Mouse (Mus musculus): ENCODE data around the gene Anks3. TPM values are rescaled to one million over a fixed set of nuclear protein-coding genes. Genes with fewer than 3 reads are reported as not detected.

Gene Anks3
- polyA plus RNA-seq, 1 experiment from 2014 or later, result 55.3 TPM

- H3K36me3 ChIP-seq (ENCODE audit: control insufficient read depth, insufficient read depth, low read length), result peaks cover 38% of the 10 kb centered on the region
- ATAC-seq (ENCODE audit: low read depth), result no peak
Observed at GRCm38 (mm10) chr16:4947378-4947777, 16.6 kb downstream of the Anks3 start.

GRCm38 (mm10) chr16:4946155-4946554 lies 17.9 kb downstream of the Anks3 start:
- ATAC-seq (ENCODE audit: low read depth), result no peak
- Histone ChIP-seq H3K27ac (ENCODE audit: low read length) (no peak overlapping the region), H3K4me2 (ENCODE audit: low read depth, low read length) (no peak overlapping the region), H3K9me3 (ENCODE audit: control insufficient read depth, low read length) (no peaks in the 10 kb centered on the region), H3K36me3 (ENCODE audit: control insufficient read depth, insufficient read depth, low read length) (peaks cover 38% of the 10 kb centered on the region), H3K4me3 (ENCODE audit: low read length) (no peak overlapping the region), H3K4me1 (replicated peaks; ENCODE audit: control insufficient read depth, insufficient read depth, low read length) (no peaks in the 10 kb centered on the region), H3K27me3 (ENCODE audit: control insufficient read depth, insufficient read depth, low read depth, low read length) (no peaks in the 10 kb centered on the region), H3K9ac (ENCODE audit: low read length) (no peak overlapping the region)
- 86% methylated on average over 3 of the region's 3 CpGs for WGBS

More at GRCm38 (mm10) chr16:4947378-4947777, 16.6 kb downstream of the Anks3 start:
- 88% methylated on average over 4 of the region's 4 CpGs for WGBS
- Histone ChIP-seq H3K27me3 (ENCODE audit: control insufficient read depth, insufficient read depth, low read depth, low read length) (no peaks in the 10 kb centered on the region), H3K9ac (ENCODE audit: low read length) (no peak overlapping the region), H3K27ac (ENCODE audit: low read length) (no peak overlapping the region), H3K9me3 (ENCODE audit: control insufficient read depth, low read length) (no peaks in the 10 kb centered on the region), H3K4me2 (ENCODE audit: low read depth, low read length) (no peak overlapping the region), H3K4me3 (ENCODE audit: low read length) (no peak overlapping the region), H3K4me1 (replicated peaks; ENCODE audit: control insufficient read depth, insufficient read depth, low read length) (no peaks in the 10 kb centered on the region)

GRCm38 (mm10) chr16:4945415-4945814 lies 18.6 kb downstream of the Anks3 start:
- H3K4me3 ChIP-seq (ENCODE audit: low read length), result no peak overlapping the region
- WGBS, result 77% methylated on average over 4 of the region's 4 CpGs
- no peak overlapping the region for H3K27ac ChIP-seq (ENCODE audit: low read length)
- peaks cover 37% of the 10 kb centered on the region for H3K36me3 ChIP-seq (ENCODE audit: control insufficient read depth, insufficient read depth, low read length)
- H3K9ac ChIP-seq (ENCODE audit: low read length), result no peak overlapping the region
- no peak overlapping the region for H3K4me2 ChIP-seq (ENCODE audit: low read depth, low read length)
- no peaks in the 10 kb centered on the region for H3K27me3 ChIP-seq (ENCODE audit: control insufficient read depth, insufficient read depth, low read depth, low read length)
- no peaks in the 10 kb centered on the region for H3K4me1 ChIP-seq (replicated peaks; ENCODE audit: control insufficient read depth, insufficient read depth, low read length)
- no peak for ATAC-seq (ENCODE audit: low read depth)
- H3K9me3 ChIP-seq (ENCODE audit: control insufficient read depth, low read length), result no peaks in the 10 kb centered on the region

- Histone ChIP-seq H3K4me1 (replicated peaks; ENCODE audit: control insufficient read depth, insufficient read depth, low read length) (peaks cover 6% of the 10 kb centered on the region), H3K36me3 (ENCODE audit: control insufficient read depth, insufficient read depth, low read length) (peaks cover 32% of the 10 kb centered on the region), H3K9me3 (ENCODE audit: control insufficient read depth, low read length) (no peaks in the 10 kb centered on the region), H3K4me2 (ENCODE audit: low read depth, low read length) (no peak overlapping the region), H3K27me3 (ENCODE audit: control insufficient read depth, insufficient read depth, low read depth, low read length) (no peaks in the 10 kb centered on the region), H3K4me3 (ENCODE audit: low read length) (no peak overlapping the region), H3K9ac (ENCODE audit: low read length) (no peak overlapping the region), H3K27ac (ENCODE audit: low read length) (no peak overlapping the region)
- no peak for ATAC-seq (ENCODE audit: low read depth)
- 95% methylated on average over 3 of the region's 3 CpGs for WGBS
Observed at GRCm38 (mm10) chr16:4943431-4943830, 20.6 kb downstream of the Anks3 start.

GRCm38 (mm10) chr16:4942868-4943267 lies 21.1 kb downstream of the Anks3 start:
- Histone ChIP-seq H3K9ac (ENCODE audit: low read length) (no peak overlapping the region), H3K27ac (ENCODE audit: low read length) (no peak overlapping the region), H3K4me3 (ENCODE audit: low read length) (no peak overlapping the region), H3K9me3 (ENCODE audit: control insufficient read depth, low read length) (no peaks in the 10 kb centered on the region), H3K4me2 (ENCODE audit: low read depth, low read length) (no peak overlapping the region), H3K27me3 (ENCODE audit: control insufficient read depth, insufficient read depth, low read depth, low read length) (no peaks in the 10 kb centered on the region), H3K36me3 (ENCODE audit: control insufficient read depth, insufficient read depth, low read length) (peaks cover 30% of the 10 kb centered on the region), H3K4me1 (replicated peaks; ENCODE audit: control insufficient read depth, insufficient read depth, low read length) (peaks cover 6% of the 10 kb centered on the region)
- WGBS, result 94% methylated on average over 8 of the region's 8 CpGs
- no peak for ATAC-seq (ENCODE audit: low read depth)

GRCm38 (mm10) chr16:4941016-4941415 lies 23.0 kb downstream of the Anks3 start:
- H3K27ac ChIP-seq (ENCODE audit: low read length), result no peak overlapping the region
- H3K4me2 ChIP-seq (ENCODE audit: low read depth, low read length), result no peak overlapping the region
- peaks cover 28% of the 10 kb centered on the region for H3K36me3 ChIP-seq (ENCODE audit: control insufficient read depth, insufficient read depth, low read length)
- no peaks in the 10 kb centered on the region for H3K9me3 ChIP-seq (ENCODE audit: control insufficient read depth, low read length)
- no peaks in the 10 kb centered on the region for H3K27me3 ChIP-seq (ENCODE audit: control insufficient read depth, insufficient read depth, low read depth, low read length)
- no peak overlapping the region for H3K4me3 ChIP-seq (ENCODE audit: low read length)
- peaks cover 6% of the 10 kb centered on the region for H3K4me1 ChIP-seq (replicated peaks; ENCODE audit: control insufficient read depth, insufficient read depth, low read length)
- no peak overlapping the region for H3K9ac ChIP-seq (ENCODE audit: low read length)
- ATAC-seq (ENCODE audit: low read depth), result no peak

GRCm38 (mm10) chr16:4940311-4940850 lies 23.6 kb downstream of the Anks3 start:
- H3K4me3 ChIP-seq (ENCODE audit: low read length), result no peak overlapping the region
- H3K27ac ChIP-seq (ENCODE audit: low read length), result no peak overlapping the region
- H3K9ac ChIP-seq (ENCODE audit: low read length), result no peak overlapping the region; the same call in 1 of the 2 replicates
- WGBS, result 76% methylated on average over 10 of the region's 10 CpGs
- no peak for ATAC-seq (ENCODE audit: low read depth)
- no peaks in the 10 kb centered on the region for H3K9me3 ChIP-seq (ENCODE audit: control insufficient read depth, low read length)
- peaks cover 29% of the 10 kb centered on the region for H3K36me3 ChIP-seq (ENCODE audit: control insufficient read depth, insufficient read depth, low read length)
- peaks cover 6% of the 10 kb centered on the region for H3K4me1 ChIP-seq (replicated peaks; ENCODE audit: control insufficient read depth, insufficient read depth, low read length)
- H3K27me3 ChIP-seq (ENCODE audit: control insufficient read depth, insufficient read depth, low read depth, low read length), result no peaks in the 10 kb centered on the region
- no peak overlapping the region for H3K4me2 ChIP-seq (ENCODE audit: low read depth, low read length)

GRCm38 (mm10) chr16:4939412-4939811 lies 24.6 kb downstream of the Anks3 start:
- peak overlapping the region; percentile 79 for H3K27ac ChIP-seq (ENCODE audit: low read length)
- H3K27me3 ChIP-seq (ENCODE audit: control insufficient read depth, insufficient read depth, low read depth, low read length), result no peaks in the 10 kb centered on the region
- under 1% methylated on average over 16 of the region's 16 CpGs for WGBS
- H3K9me3 ChIP-seq (ENCODE audit: control insufficient read depth, low read length), result no peaks in the 10 kb centered on the region
- peak; percentile 71 for ATAC-seq (ENCODE audit: low read depth)
- peak overlapping the region; percentile 88 for H3K4me3 ChIP-seq (ENCODE audit: low read length)
- H3K9ac ChIP-seq (ENCODE audit: low read length), result peak overlapping the region; percentile 96
- H3K4me1 ChIP-seq (replicated peaks; ENCODE audit: control insufficient read depth, insufficient read depth, low read length), result peaks cover 6% of the 10 kb centered on the region
- peaks cover 29% of the 10 kb centered on the region for H3K36me3 ChIP-seq (ENCODE audit: control insufficient read depth, insufficient read depth, low read length)
- peak overlapping the region; percentile 82 for H3K4me2 ChIP-seq (ENCODE audit: low read depth, low read length)

- Histone ChIP-seq H3K4me2 (ENCODE audit: low read depth, low read length) (peak overlapping the region; percentile 82), H3K9me3 (ENCODE audit: control insufficient read depth, low read length) (no peaks in the 10 kb centered on the region), H3K27ac (ENCODE audit: low read length) (peak overlapping the region; percentile 79), H3K4me3 (ENCODE audit: low read length) (peak overlapping the region; percentile 88), H3K4me1 (replicated peaks; ENCODE audit: control insufficient read depth, insufficient read depth, low read length) (peaks cover 6% of the 10 kb centered on the region), H3K9ac (ENCODE audit: low read length) (peak overlapping the region; percentile 96), H3K36me3 (ENCODE audit: control insufficient read depth, insufficient read depth, low read length) (peaks cover 29% of the 10 kb centered on the region), H3K27me3 (ENCODE audit: control insufficient read depth, insufficient read depth, low read depth, low read length) (no peaks in the 10 kb centered on the region)
- WGBS, result 0% methylated on average over 28 of the region's 28 CpGs
- peak; percentile 97 for ATAC-seq (ENCODE audit: low read depth)
Observed at GRCm38 (mm10) chr16:4938989-4939388, 25.0 kb downstream of the Anks3 start.

- ATAC-seq (ENCODE audit: low read depth), result no peak
- H3K4me2 ChIP-seq (ENCODE audit: low read depth, low read length), result peak within 1 kb of the TSS; percentile 82
- peaks cover 6% of the 10 kb centered on the region for H3K4me1 ChIP-seq (replicated peaks; ENCODE audit: control insufficient read depth, insufficient read depth, low read length)
- H3K36me3 ChIP-seq (ENCODE audit: control insufficient read depth, insufficient read depth, low read length), result peaks cover 28% of the 10 kb centered on the region
- 2% methylated on average over 2 of the region's 2 CpGs for WGBS
- H3K9ac ChIP-seq (ENCODE audit: low read length), result peak within 1 kb of the TSS; percentile 96
- H3K4me3 ChIP-seq (ENCODE audit: low read length), result peak within 1 kb of the TSS; percentile 88
- no peaks in the 10 kb centered on the region for H3K27me3 ChIP-seq (ENCODE audit: control insufficient read depth, insufficient read depth, low read depth, low read length)
- no peaks in the 10 kb centered on the region for H3K9me3 ChIP-seq (ENCODE audit: control insufficient read depth, low read length)
- H3K27ac ChIP-seq (ENCODE audit: low read length), result peak within 1 kb of the TSS; percentile 79
Observed at GRCm38 (mm10) chr16:4938461-4938860, 25.5 kb downstream of the Anks3 start, which contains the start of gene Nudt16l1. Gene Nudt16l1, plus strand, starts transcription at chr16:4938761.

Measured in lung, embryonic 16.5 days (tissue).